Comparison of ENCODE assay signal across 16 mouse cellular contexts in the genomic region with DNA sequence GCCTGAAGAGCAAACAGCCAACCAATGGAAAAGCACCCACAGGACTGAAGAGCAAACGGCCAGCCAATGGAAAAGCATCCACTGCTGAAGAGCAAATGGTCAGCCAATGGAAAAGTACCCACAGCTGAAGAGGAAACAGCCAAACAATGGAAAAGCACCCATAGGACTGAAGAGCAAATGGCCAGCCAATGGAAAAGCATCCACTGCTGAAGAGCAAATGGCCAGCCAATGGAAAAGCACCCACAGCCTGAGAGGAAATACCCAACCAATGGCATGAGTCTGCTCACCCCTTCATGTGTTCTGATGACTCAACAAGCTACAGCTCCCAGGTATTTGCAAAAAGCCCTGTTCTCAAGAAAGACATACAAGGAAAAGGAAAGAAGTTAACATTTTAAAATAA.
"Had no signal": no experiment of that assay in that cellular context is flagged by ENCODE, and none has a peak within 500 bp of the region (broad histone marks: within the 10 kb centered on the region; RNA-seq: fewer than 3 reads in every experiment).

No protein-coding gene starts in this region.

- H3K27ac ChIP-seq: midbrain, embryonic 10.5 days; midbrain, embryonic 12.5 days; neural tube, embryonic 13.5 days; neural tube, embryonic 15.5 days had no signal

- H3K4me1 ChIP-seq: midbrain, embryonic 10.5 days; midbrain, embryonic 12.5 days; neural tube, embryonic 15.5 days had no signal

- H3K9me3 ChIP-seq: midbrain, embryonic 10.5 days; midbrain, embryonic 12.5 days; neural tube, embryonic 13.5 days; neural tube, embryonic 15.5 days had no signal

- H3K27me3 ChIP-seq: midbrain, embryonic 12.5 days; neural tube, embryonic 13.5 days; neural tube, embryonic 15.5 days had no signal

- H3K36me3 ChIP-seq: midbrain, embryonic 10.5 days; midbrain, embryonic 12.5 days; neural tube, embryonic 13.5 days; neural tube, embryonic 15.5 days had no signal

- DNase-seq: lung, adult 18-20 months; lung, embryonic 14.5 days; lung, postnatal 10 days; lung, postnatal 4 days; midbrain, embryonic 14.5 days; right cerebral cortex, postnatal 25 days; right cerebral cortex, postnatal 4 days; spleen, adult 18-20 months; thymus, adult 18-20 months; thymus, postnatal 14 days; thymus, postnatal 36 days had no signal

- H3K9ac ChIP-seq: lung, embryonic 14.5 days; midbrain, embryonic 12.5 days; neural tube, embryonic 13.5 days; neural tube, embryonic 15.5 days had no signal

- H3K4me3 ChIP-seq: midbrain, embryonic 10.5 days; midbrain, embryonic 12.5 days; myocyte; neural tube, embryonic 13.5 days; neural tube, embryonic 15.5 days had no signal
